Mouse (Mus musculus) C2C12 (cell line): ENCODE results near the gene Lrp10.

ENCODE experiments used
- CEBPB ChIP-seq: IDR thresholded peaks from one replicate; pipeline ENCODE4 v1.6.1; 2011; ENCODE audit warnings: low read depth, mild to moderate bottlenecking, control low read depth, moderate library complexity
- CTCF ChIP-seq: IDR thresholded peaks from one replicate; pipeline ENCODE4 v1.5.1; 2011; ENCODE audit not compliant: control insufficient read depth, insufficient read depth, insufficient read length
- MAX ChIP-seq: IDR thresholded peaks from one replicate; pipeline ENCODE4 v1.6.1; 2011; ENCODE audit warnings: mild to moderate bottlenecking, control low read depth
- MYOD1 ChIP-seq: IDR thresholded peaks from one replicate; pipeline ENCODE4 v1.6.1; 2011; ENCODE audit warnings: low read depth; ENCODE audit not compliant: control insufficient read depth, insufficient read length
- MYOG ChIP-seq: IDR thresholded peaks from one replicate; pipeline ENCODE4 v1.6.1; 2011; ENCODE audit not compliant: control insufficient read depth, insufficient read length; ENCODE audit errors: extremely low read depth
- USF1 ChIP-seq: IDR thresholded peaks from one replicate; pipeline ENCODE4 v1.6.1; 2011; ENCODE audit warnings: low read depth, mild to moderate bottlenecking, control low read depth, moderate library complexity

GRCm38 (mm10) chr14:54453566-54453965 is 10.4 kb upstream of the Lrp10 start:
- no peak for TF ChIP-seq MAX
- no peak for TF ChIP-seq USF1
- TF ChIP-seq CTCF: no peak
- TF ChIP-seq MYOD1: no peak
- TF ChIP-seq CEBPB: no peak
- TF ChIP-seq MYOG: no peak
